Mouse (Mus musculus) E14TG2a.4 (cell line): ENCODE measurements around the gene Obp1a.

ENCODE experiments used
- H3K27me3 ChIP-seq: 2 replicates; pipeline ENCODE4 v1.6.1; 2014; ENCODE audit warnings: low read length, control low read depth; ENCODE audit not compliant: insufficient read depth
- H3K36me3 ChIP-seq: 2 replicates; pipeline ENCODE4 v1.6.1; 2014; ENCODE audit warnings: low read length, control low read depth; ENCODE audit not compliant: insufficient read depth
- H3K4me1 ChIP-seq: replicated peaks from 2 replicates; pipeline ENCODE4 v1.6.1; 2014; ENCODE audit warnings: low read depth, low read length, control low read depth
- H3K4me3 ChIP-seq: replicated peaks from 2 replicates; pipeline ENCODE4 v1.5.1; 2014; ENCODE audit warnings: mild to moderate bottlenecking, low read length
- H3K9me3 ChIP-seq: 2 replicates; pipeline ENCODE4 v1.6.1; 2014; ENCODE audit warnings: low read length, control low read depth
- CTCF ChIP-seq: conservative IDR thresholded peaks from 2 replicates; pipeline ENCODE4 v1.5.1; 2014; ENCODE audit warnings: low read length
- NANOG ChIP-seq: IDR thresholded peaks from 2 replicates; pipeline ENCODE4 v1.6.1; 2014; ENCODE audit warnings: borderline replicate concordance, low read length, mixed read lengths
- POU5F1 ChIP-seq: IDR thresholded peaks from 2 replicates; pipeline ENCODE4 v1.6.1; 2014; ENCODE audit warnings: low read length, borderline replicate concordance

Obp1a gene

DNA sequence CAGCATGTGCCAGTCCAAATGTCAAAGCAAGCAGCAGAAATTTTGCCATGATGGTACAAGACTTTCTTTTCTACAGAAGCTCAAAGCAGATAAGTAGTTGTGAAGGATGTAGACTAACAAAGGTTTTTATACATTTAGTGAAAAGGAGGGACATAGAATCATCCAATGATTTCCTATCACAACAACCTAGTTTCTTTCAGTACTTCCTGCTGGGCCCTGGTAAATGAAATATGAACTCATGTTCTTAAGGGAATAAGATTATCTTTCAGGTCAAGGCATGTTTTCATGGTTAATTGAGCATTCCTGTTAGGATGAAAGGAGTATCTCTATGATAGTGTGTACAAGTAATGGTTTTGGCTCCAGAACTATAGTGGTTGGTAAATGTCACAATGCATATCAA lies at the start of gene Obp1a:
TSS of gene Obp1a (minus strand) at position 101 of the 400 bp plus-strand sequence.
- TF ChIP-seq NANOG (no peak), POU5F1 (no peak), CTCF (no peak)
- H3K27me3 ChIP-seq = no peaks in the 10 kb centered on the region
- no peaks in the 10 kb centered on the region for H3K36me3 ChIP-seq
- H3K4me1 ChIP-seq = no peaks in the 10 kb centered on the region
- H3K4me3 ChIP-seq = no peak within 1 kb of the TSS
- no peaks in the 10 kb centered on the region for H3K9me3 ChIP-seq

DNA sequence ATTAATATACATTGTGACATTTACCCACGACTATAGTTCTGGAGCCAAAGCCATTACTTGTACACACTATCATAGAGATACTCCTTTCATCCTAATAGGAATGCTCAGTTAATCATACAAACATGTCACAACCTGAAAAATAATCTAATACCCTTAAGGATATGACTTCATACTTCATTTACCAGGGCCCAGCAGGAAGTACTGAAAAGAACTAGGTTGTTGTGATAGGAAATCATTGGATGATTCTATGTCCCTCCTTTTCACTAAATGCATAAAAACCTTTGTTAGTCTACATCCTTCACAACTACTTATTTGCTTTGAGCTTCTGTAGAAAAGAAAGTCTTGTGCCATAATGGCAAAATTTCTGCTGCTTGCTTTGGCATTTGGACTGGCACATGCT lies 34.0 kb upstream of the Obp1a start, which contains the start of gene Gm5938:
TSS of gene Gm5938 (plus strand) at position 301 of the 400 bp plus-strand sequence.
- TF ChIP-seq CTCF = no peak
- TF ChIP-seq NANOG = no peak
- no peak for TF ChIP-seq POU5F1
- Histone ChIP-seq H3K27me3 (no peaks in the 10 kb centered on the region), H3K36me3 (no peaks in the 10 kb centered on the region), H3K4me3 (no peak within 1 kb of the TSS), H3K4me1 (no peaks in the 10 kb centered on the region), H3K9me3 (no peaks in the 10 kb centered on the region)
